Mouse (Mus musculus): ENCODE results near the gene Gm813. TPM values are rescaled to one million over a fixed set of nuclear protein-coding genes. Genes with fewer than 3 reads are reported as not detected.

The Gm813 gene
- polyA plus RNA-seq, 1 experiment: not detected

- WGBS: 25% methylated on average over 3 of the region's 3 CpGs
- peak; percentile 71 for DNase-seq (ENCODE audit: low read depth, low spot score)
These were observed 3.8 kb downstream of the Gm813 start for GRCm38 (mm10) chr16:58612969-58613368.

GRCm38 (mm10) chr16:58607101-58607500 lies 9.7 kb downstream of the Gm813 start:
- WGBS: 61% methylated on average over 5 of the region's 5 CpGs

GRCm38 (mm10) chr16:58604680-58605079 lies 12.1 kb downstream of the Gm813 start:
- DNase-seq (ENCODE audit: low read depth, low spot score): no peak

More at GRCm38 (mm10) chr16:58607101-58607500, 9.7 kb downstream of the Gm813 start:
- no peak for DNase-seq (ENCODE audit: low read depth, low spot score)

GRCm38 (mm10) chr16:58603831-58604230 lies 12.9 kb downstream of the Gm813 start:
- no peak for DNase-seq (ENCODE audit: low read depth, low spot score)
- WGBS: 70% methylated on average over 2 of the region's 2 CpGs

GRCm38 (mm10) chr16:58600846-58601245 lies 15.9 kb downstream of the Gm813 start:
- DNase-seq (ENCODE audit: low read depth, low spot score): no peak
- 91% methylated on average over 6 of the region's 6 CpGs for WGBS

- no peak for DNase-seq (ENCODE audit: low read depth, low spot score)
- 44% methylated on average over 3 of the region's 3 CpGs for WGBS
These were observed 25.5 kb downstream of the Gm813 start for GRCm38 (mm10) chr16:58591299-58591698.

GRCm38 (mm10) chr16:58589444-58589843 lies 27.3 kb downstream of the Gm813 start:
- DNase-seq (ENCODE audit: low read depth, low spot score): no peak

GRCm38 (mm10) chr16:58573949-58574722 lies 42.6 kb downstream of the Gm813 start:
- no peak for DNase-seq (ENCODE audit: low read depth, low spot score)
- 39% methylated on average over 6 of the region's 6 CpGs for WGBS

GRCm38 (mm10) chr16:58570694-58571264 lies 46.0 kb downstream of the Gm813 start:
- DNase-seq (ENCODE audit: low read depth, low spot score): no peak

Other genes starting within 250 kb of the Gm813 start
- 3.7 and 4.5 TPM in 2 replicates for gene Dcbld2, start 208.5 kb downstream of the Gm813 start, polyA plus RNA-seq (2012; rRNA removed)
- gene St3gal6, start 92.7 kb downstream of the Gm813 start, polyA plus RNA-seq (2012; rRNA removed): 6.9 and 19.9 TPM in 2 replicates
- gene E330017A01Rik, start 21.8 kb upstream of the Gm813 start, polyA plus RNA-seq (2012; rRNA removed): not detected in 2 replicates
- gene Cpox, start 53.3 kb upstream of the Gm813 start, polyA plus RNA-seq (2012; rRNA removed): 11.6 and 17.1 TPM in 2 replicates
- 0.23 and 0.35 TPM in 2 replicates for gene Gpr15, start 102.1 kb upstream of the Gm813 start, polyA plus RNA-seq (2012; rRNA removed)
- gene Cldnd1, start 110.9 kb upstream of the Gm813 start, polyA plus RNA-seq (2012; rRNA removed): 39.0 and 58.6 TPM in 2 replicates
- gene Olfr172, start 146.2 kb upstream of the Gm813 start, polyA plus RNA-seq (2012; rRNA removed): not detected in 2 replicates
- gene Olfr173, start 183.3 kb upstream of the Gm813 start, polyA plus RNA-seq (2012; rRNA removed): not detected in 2 replicates
- not detected in 2 replicates for gene Olfr175-ps1, start 209.8 kb upstream of the Gm813 start, polyA plus RNA-seq (2012; rRNA removed)

Measured in large intestine, adult 2 months (tissue).